Mouse (Mus musculus) bone marrow, adult 2 months (tissue): ENCODE data around the gene Gm21518. TPM values are rescaled to one million over a fixed set of nuclear protein-coding genes. Genes with fewer than 3 reads are reported as not detected.
"Not testable (repeated sequence)": the region's sequence is repeated elsewhere in the genome, so short reads cannot be mapped to it uniquely, and the experiment has no call there.

ENCODE experiments used
- H3K27ac ChIP-seq: fragments of 200-500 bp; 2 replicates; pipeline ENCODE4 v1.5.1; 2012; ENCODE audit warnings: low read depth, mild to moderate bottlenecking, control low read depth, inconsistent platforms, low read length; ENCODE audit not compliant: control insufficient read depth, poor library complexity, insufficient read depth
- H3K4me1 ChIP-seq: fragments of 200-500 bp; 2 replicates; pipeline ENCODE4 v1.6.1; 2011; ENCODE audit warnings: low read length; ENCODE audit not compliant: control insufficient read depth, insufficient read depth
- H3K4me3 ChIP-seq: fragments of 200-500 bp; replicated peaks from 2 replicates; pipeline ENCODE3; 2011; ENCODE audit warnings: mild to moderate bottlenecking, low read depth, low read length, control low read depth; ENCODE audit not compliant: control insufficient read depth
- WGBS: fragments of 180-500 bp; shearing (Covaris S2); methylation state at CpG from one replicate; pipeline ENCODE4 v1.1.7; 2018; 5-methylcytosine and 5-hydroxymethylcytosine counted together
- polyA plus RNA-seq: library from polyadenylated mRNA; stranded (reverse); fragments of >200 nt; gene quantifications from 2 replicates; pipeline ENCODE4 v1.2.4, GENCODE M21; 2011; ENCODE audit warnings: low replicate concordance; ENCODE audit not compliant: missing spikeins, insufficient read depth, insufficient read length

The Gm21518 gene
- not detected in 2 replicates for polyA plus RNA-seq

GRCm38 (mm10) chrY:62190566-62190965, at the start of gene Gm21518:
Gene Gm21518 (plus strand): TSS chrY:62190866.
- no CpG with 5 or more reads among the region's 6 CpGs for WGBS
- not testable (repeated sequence) for H3K4me3 ChIP-seq, H3K27ac ChIP-seq, H3K4me1 ChIP-seq
